Mouse (Mus musculus): Measurements from ENCODE around the gene Bet1. TPM values are rescaled to one million over a fixed set of nuclear protein-coding genes. Genes with fewer than 3 reads are reported as not detected.

Gene Bet1
- 10 to 100 TPM; 24.8 to 27.2 TPM for total RNA-seq (2021)
- long read RNA-seq, experiment 1, transcript Bet1-201 (4 exons, 1,516 nt) = major isoform, 15 of 19 reads
- long read RNA-seq, experiment 1, partial matches to known transcripts = 0 of 19 reads
- long read RNA-seq, experiment 1, other reads (novel, unspliced or antisense) = 4 of 19 reads
- long read RNA-seq, experiment 2, transcript Bet1-201 (4 exons, 1,516 nt) = major isoform, 14 of 14 reads
- long read RNA-seq, experiment 2, partial matches to known transcripts = 0 of 14 reads
- long read RNA-seq, experiment 2, other reads (novel, unspliced or antisense) = 0 of 14 reads

DNA sequence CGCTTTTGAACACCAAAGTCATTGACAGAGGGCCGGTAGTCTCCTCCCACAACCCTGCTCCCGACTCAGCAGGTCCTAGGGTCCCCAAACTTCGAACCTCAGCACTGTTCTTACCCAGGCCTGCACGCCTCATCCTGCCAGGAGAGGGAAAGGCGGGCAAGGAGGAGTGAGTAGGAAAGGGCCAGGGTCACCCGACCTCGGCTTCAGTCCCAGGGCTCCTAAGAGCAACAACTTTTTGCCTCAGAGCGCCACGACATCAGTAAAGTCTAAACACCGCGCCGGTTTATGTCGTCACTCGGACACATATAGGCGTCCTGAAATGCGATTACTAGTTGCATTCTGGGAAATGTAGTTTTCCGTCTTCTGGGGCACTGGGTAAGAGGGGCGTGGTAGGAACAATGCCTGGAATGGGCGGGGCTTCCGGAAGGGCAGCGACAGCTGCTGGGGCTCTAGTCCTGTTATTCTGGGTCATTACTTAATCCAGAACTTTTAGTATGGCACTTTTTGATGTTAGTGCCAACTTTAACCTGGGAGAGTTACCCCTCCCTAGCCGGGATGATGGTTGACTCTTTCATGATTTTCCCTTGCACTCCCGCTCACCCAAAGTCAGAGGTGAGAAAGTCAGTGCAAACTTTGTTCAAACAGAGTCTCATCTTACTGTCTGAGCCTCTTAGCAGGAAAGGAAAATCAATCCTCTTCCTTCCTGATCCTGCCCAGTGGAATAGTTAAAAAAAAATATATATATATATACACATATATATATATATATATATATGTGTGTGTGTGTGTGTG, at the start of gene Bet1:
TSS of gene Bet1 (minus strand) at position 310 of the 792 bp plus-strand sequence.
- peak; percentile 96 to 97 for DNase-seq

DNA sequence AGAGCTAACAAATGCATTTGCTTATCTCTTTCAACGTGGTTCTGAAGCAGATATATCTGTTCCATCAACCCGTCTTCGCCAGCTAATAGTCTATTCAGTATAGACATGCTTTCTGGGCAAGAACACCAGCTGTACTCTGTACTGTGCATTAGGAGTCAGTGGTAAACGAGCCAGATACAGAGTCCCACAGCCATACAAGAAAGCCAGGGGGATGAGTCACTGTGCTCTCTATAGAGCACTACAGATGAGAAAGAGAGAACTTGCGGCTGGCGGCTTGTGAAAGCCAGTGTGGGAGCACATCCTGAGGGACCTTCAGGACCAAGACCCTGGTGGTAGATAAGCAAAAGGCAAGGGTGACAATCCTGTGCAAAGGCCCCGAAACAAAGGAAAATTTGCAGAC, 45.5 kb upstream of the Bet1 start:
- no peak for DNase-seq

DNA sequence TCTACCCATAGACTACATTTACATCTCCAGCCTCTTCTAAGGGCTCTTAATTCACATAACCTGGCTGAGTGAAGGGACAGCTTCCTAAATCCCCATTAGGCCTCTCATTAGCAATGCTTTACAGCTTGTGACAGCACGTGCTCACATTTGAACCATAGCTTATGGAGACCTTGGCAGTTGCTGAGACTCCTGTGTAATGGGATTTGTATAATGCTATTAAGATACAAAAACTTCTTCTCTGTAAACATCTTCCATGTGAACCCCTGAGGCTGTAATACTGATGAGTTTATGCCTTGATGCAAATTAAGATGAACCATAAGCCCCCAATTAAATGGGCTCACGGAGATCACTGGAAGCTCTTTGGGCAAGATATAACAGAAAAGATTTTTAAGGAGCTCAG, 44.4 kb upstream of the Bet1 start:
- no peak for DNase-seq

DNA sequence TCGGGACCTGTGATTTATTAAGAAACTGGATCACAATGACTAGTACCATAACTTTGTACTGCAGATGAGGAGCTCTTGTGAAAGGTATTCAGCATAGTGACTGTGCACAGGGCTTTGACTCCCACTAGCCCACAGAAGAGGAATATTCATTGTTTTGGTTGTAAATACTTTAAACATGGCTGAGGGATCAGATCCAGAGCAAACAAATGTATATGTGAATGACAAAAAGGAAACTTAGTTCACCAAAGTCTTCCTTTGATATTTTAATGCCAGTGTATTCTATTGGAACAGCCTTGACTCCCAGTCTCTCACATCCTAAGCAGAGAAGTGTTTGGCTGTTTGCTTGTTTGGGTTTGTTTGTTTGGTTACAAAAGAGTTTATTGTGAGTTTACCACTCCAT, 31.8 kb upstream of the Bet1 start:
- DNase-seq = no peak

DNA sequence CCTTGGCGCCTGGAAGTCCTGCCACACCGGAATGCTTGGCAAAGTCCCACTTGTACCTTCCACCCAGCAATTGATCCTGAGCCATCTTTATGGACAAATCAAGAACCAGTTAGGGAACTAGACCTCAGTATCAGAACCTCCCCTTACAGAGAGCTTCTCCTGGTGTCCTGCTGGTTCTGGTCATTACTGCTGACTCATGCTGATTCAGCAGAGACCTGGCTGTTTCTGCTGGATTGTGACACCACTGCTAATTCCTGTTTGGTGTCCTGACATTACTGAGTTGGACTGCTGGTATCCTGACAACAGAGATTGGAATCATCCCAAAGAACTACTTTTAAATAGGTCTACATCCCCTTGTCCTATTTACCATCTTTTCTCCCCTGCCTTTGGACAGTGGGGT, 3.7 kb upstream of the Bet1 start:
- DNase-seq = no peak

DNA sequence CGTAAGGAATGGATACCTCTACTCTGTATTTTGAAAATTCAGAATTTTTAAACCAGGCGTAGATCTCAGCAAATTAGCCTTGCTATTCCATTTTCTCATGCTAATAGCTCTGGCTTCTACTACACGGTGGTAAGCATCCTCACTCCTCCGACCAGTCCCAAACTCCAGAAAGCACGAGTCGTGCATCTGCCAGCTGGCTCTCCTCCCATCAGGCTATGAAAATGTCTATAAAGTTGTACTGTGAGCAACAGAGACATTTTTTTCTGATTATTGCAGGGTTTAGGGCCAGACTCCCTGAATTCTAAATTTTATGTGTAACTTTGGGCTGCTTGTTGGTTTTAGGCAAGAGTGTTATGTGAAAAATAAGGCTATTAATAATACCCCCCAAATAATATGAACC, 14.5 kb downstream of the Bet1 start:
- DNase-seq = no peak

DNA sequence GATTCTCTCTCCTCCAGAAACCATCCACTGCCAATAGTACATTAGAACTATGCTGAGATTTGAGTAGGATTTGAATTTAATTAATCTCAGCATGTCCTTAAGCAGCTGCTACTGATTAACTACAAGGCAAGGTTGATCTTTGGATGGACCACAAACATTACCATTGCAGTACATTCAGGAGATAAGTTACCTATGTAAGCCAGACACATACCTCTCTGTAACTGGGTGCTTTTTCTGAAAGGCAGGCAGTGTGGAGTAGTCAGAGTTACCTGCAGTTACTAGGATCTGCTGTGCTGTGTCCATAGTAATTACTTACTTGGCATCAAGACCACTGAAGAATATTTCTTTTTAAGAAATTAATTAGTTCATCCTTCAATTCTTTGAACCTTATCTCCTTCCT, 17.1 kb downstream of the Bet1 start:
- DNase-seq = no peak

DNA sequence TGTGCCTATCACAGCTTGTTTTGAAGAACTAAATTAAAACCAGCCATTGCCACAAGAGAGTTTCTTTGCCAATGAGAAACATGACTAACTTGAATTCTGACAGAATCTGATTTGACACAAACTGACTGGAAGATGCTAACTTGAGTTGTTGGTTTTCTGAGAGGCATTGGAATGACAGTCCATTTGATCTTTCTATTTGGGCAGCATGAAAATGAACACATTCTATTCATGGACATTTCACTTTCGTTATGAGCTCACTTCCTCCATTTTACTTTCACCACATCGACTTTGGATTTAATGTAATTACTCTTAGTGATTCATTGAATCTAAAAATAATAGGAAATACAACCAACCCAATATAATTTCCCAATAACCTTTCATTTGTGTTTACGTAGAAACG, 32.4 kb downstream of the Bet1 start:
- DNase-seq = no peak

DNA sequence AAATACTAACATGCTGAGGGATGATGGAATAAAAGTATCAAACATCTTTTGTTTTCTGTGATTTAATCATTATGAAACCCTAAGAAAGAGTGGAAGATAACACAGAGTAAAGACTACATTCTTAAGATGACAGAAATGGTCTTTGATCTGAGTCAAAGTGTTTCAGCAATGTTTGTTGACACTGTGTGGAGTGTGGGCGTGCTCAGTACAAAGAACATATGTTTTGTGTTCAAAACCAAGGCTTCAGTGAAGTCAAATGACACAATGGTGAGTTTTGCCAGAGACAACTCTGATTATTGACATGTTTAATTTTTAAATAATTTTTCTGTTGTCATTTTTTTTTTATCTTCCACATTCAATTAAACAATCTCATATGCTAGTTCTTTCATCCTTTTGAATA, 33.9 kb downstream of the Bet1 start:
- no peak for DNase-seq

DNA sequence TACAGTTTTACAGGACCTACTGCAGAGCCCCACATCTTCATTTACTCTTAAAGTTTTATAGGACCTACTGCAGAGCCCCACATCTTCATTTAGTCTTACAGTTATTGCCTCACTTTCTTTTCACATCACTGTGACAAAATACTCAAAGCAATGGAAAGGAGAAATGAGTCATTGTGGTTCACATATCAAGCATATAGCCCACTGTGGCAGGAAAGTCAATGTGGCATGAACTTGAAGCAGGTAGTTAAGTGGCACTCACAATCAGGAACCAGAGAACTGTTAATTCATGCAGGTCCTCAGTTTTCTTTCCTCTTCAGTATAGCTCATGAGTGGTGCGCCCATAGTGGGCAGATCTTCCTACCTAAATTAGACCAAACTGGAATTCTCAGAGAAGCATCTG, 39.6 kb downstream of the Bet1 start:
- no peak for DNase-seq

DNA sequence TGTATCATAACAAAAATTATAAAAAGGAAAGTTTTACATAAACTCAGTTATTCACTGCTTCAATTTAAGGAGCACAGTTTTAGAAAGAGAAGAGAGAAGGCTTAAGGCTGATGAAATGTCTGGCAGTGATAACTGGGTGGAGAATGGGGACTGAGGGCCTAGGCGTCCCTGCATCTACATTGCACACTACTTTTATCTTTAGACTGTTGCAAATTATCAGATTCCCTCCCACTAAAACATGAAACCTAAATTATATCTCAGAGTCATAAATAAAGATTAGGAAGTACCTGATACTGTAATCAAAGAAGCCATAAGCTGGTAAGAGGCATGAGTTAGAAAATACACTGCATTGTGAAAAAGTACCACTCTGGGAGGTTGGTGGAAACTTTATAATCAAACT, 45.0 kb downstream of the Bet1 start:
- no peak for DNase-seq

DNA sequence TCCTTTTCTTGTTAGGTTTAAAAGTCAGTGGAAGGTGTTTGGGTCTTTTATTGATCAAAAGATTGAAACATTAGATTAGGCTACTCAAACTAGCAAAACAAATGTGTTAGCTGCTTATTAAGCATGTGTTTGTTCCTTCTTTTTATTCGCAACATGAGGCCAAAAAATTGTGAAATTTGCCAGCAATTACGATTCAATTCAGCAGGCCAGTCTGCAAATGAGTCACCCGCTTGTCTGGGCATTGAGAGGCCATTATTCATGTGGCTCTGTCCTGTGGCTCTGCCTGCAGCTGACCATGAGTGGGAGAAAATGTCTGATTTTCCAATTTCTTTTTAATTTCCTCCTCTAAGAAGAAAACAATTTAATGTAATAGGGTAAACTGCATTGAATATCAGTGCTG, 55.8 kb downstream of the Bet1 start:
- DNase-seq = no peak

Other genes with a start within 250 kb of the Bet1 start
- gene Tfpi2, start 98.1 kb downstream of the Bet1 start, total RNA-seq (2021) = 1 to 10 TPM in 1 of 2 experiments, under 1 TPM in 1; 0.62 to 2.1 TPM
- gene Gngt1, start 93.2 kb downstream of the Bet1 start, total RNA-seq (2021) = not detected
- 10 to 100 TPM; 46.4 to 64.5 TPM for gene Gng11, start 83.1 kb downstream of the Bet1 start, total RNA-seq (2021)